Mouse (Mus musculus): Measurements from ENCODE around the gene Tmc3. TPM values are rescaled to one million over a fixed set of nuclear protein-coding genes. Genes with fewer than 3 reads are reported as not detected.

Gene Tmc3
- polyA plus RNA-seq, 1 experiment = 0.10 TPM

GRCm38 (mm10) chr7:83580946-83581345 is 3.8 kb upstream of the Tmc3 start:
- H3ac ChIP-seq (ENCODE audit: control insufficient read depth, insufficient read length) = no peak overlapping the region
- H3K4me2 ChIP-seq (ENCODE audit: low read depth) = peak overlapping the region; percentile 27
- no peak overlapping the region for H3K4me3 ChIP-seq
- H3K27me3 ChIP-seq (ENCODE audit: control insufficient read depth, insufficient read depth, insufficient read length) = no peaks in the 10 kb centered on the region
- H3K79me2 ChIP-seq (ENCODE audit: control insufficient read depth, insufficient read depth) = no peaks in the 10 kb centered on the region
- no peaks in the 10 kb centered on the region for H3K36me3 ChIP-seq (ENCODE audit: control insufficient read depth, insufficient read depth)
- TF ChIP-seq USF1 (IDR thresholded peaks at IDR 0.05; ENCODE audit: low read depth) = no peak
- no peak for TF ChIP-seq TCF3 (IDR thresholded peaks at IDR 0.05; ENCODE audit: insufficient read length, low read depth)
- TF ChIP-seq CEBPB (IDR thresholded peaks at IDR 0.05; ENCODE audit: insufficient read depth, poor library complexity, severe bottlenecking) = peak; percentile 83
- no peak for TF ChIP-seq E2F4 (IDR thresholded peaks at IDR 0.05; ENCODE audit: insufficient read depth)
- TF ChIP-seq POLR2AphosphoS2 (IDR thresholded peaks at IDR 0.05; ENCODE audit: insufficient read length, low read depth) = no peak
- TF ChIP-seq SRF (IDR thresholded peaks at IDR 0.05; ENCODE audit: control insufficient read depth, insufficient read length, low read depth) = no peak
- no peak for TF ChIP-seq POLR2A (IDR thresholded peaks at IDR 0.05; ENCODE audit: insufficient read length, low read depth)
- peak in 2 of 3 experiments; percentile 16 to 65 for TF ChIP-seq MYOG (IDR thresholded peaks at IDR 0.05; ENCODE audit: control insufficient read depth in 1 of 3, insufficient read depth in 1 of 3, insufficient read length in 2 of 3, low read depth in 2 of 3)
- TF ChIP-seq TCF12 (IDR thresholded peaks at IDR 0.05; ENCODE audit: insufficient read depth, poor library complexity, severe bottlenecking) = no peak
- peak in 2 of 3 experiments; percentile 79 to 81 for TF ChIP-seq MYOD1 (IDR thresholded peaks at IDR 0.05; ENCODE audit: control insufficient read depth in 1 of 3, insufficient read length in 2 of 3, low read depth in 2 of 3)
- no peak for TF ChIP-seq REST (IDR thresholded peaks at IDR 0.05; ENCODE audit: insufficient read depth, insufficient read length)
- TF ChIP-seq MAX (IDR thresholded peaks at IDR 0.05; ENCODE audit: low read depth) = no peak

GRCm38 (mm10) chr7:83594056-83594455 is 9.3 kb downstream of the Tmc3 start:
- peaks cover 5% of the 10 kb centered on the region for H3K27me3 ChIP-seq (ENCODE audit: control insufficient read depth, insufficient read depth, insufficient read length)
- H3K79me2 ChIP-seq (ENCODE audit: control insufficient read depth, insufficient read depth) = no peaks in the 10 kb centered on the region
- TF ChIP-seq CEBPB (IDR thresholded peaks at IDR 0.05; ENCODE audit: insufficient read depth, poor library complexity, severe bottlenecking) (no peak), MYOG (IDR thresholded peaks at IDR 0.05; ENCODE audit: control insufficient read depth in 1 of 3, insufficient read depth in 1 of 3, insufficient read length in 2 of 3, low read depth in 2 of 3) (no peak), POLR2AphosphoS2 (IDR thresholded peaks at IDR 0.05; ENCODE audit: insufficient read length, low read depth) (no peak), SRF (IDR thresholded peaks at IDR 0.05; ENCODE audit: control insufficient read depth, insufficient read length, low read depth) (no peak), POLR2A (IDR thresholded peaks at IDR 0.05; ENCODE audit: insufficient read length, low read depth) (no peak), TCF12 (IDR thresholded peaks at IDR 0.05; ENCODE audit: insufficient read depth, poor library complexity, severe bottlenecking) (no peak), E2F4 (IDR thresholded peaks at IDR 0.05; ENCODE audit: insufficient read depth) (no peak), MYOD1 (IDR thresholded peaks at IDR 0.05; ENCODE audit: control insufficient read depth in 1 of 3, insufficient read length in 2 of 3, low read depth in 2 of 3) (no peak), MAX (IDR thresholded peaks at IDR 0.05; ENCODE audit: low read depth) (no peak), TCF3 (IDR thresholded peaks at IDR 0.05; ENCODE audit: insufficient read length, low read depth) (no peak), USF1 (IDR thresholded peaks at IDR 0.05; ENCODE audit: low read depth) (no peak)
- no peak overlapping the region for H3ac ChIP-seq (ENCODE audit: control insufficient read depth, insufficient read length)
- H3K36me3 ChIP-seq (ENCODE audit: control insufficient read depth, insufficient read depth) = no peaks in the 10 kb centered on the region
- no peak overlapping the region for H3K4me3 ChIP-seq
- H3K4me2 ChIP-seq (ENCODE audit: low read depth) = no peak overlapping the region

GRCm38 (mm10) chr7:83597063-83597462 is 12.3 kb downstream of the Tmc3 start:
- no peaks in the 10 kb centered on the region for H3K79me2 ChIP-seq (ENCODE audit: control insufficient read depth, insufficient read depth)
- H3K27me3 ChIP-seq (ENCODE audit: control insufficient read depth, insufficient read depth, insufficient read length) = peaks cover 5% of the 10 kb centered on the region
- H3ac ChIP-seq (ENCODE audit: control insufficient read depth, insufficient read length) = no peak overlapping the region
- no peak overlapping the region for H3K4me3 ChIP-seq
- H3K4me2 ChIP-seq (ENCODE audit: low read depth) = no peak overlapping the region
- no peaks in the 10 kb centered on the region for H3K36me3 ChIP-seq (ENCODE audit: control insufficient read depth, insufficient read depth)
- TF ChIP-seq MYOD1 (IDR thresholded peaks at IDR 0.05; ENCODE audit: control insufficient read depth in 1 of 3, insufficient read length in 2 of 3, low read depth in 2 of 3) (no peak), MAX (IDR thresholded peaks at IDR 0.05; ENCODE audit: low read depth) (no peak), CEBPB (IDR thresholded peaks at IDR 0.05; ENCODE audit: insufficient read depth, poor library complexity, severe bottlenecking) (no peak), POLR2AphosphoS2 (IDR thresholded peaks at IDR 0.05; ENCODE audit: insufficient read length, low read depth) (no peak), TCF3 (IDR thresholded peaks at IDR 0.05; ENCODE audit: insufficient read length, low read depth) (no peak), SRF (IDR thresholded peaks at IDR 0.05; ENCODE audit: control insufficient read depth, insufficient read length, low read depth) (no peak), TCF12 (IDR thresholded peaks at IDR 0.05; ENCODE audit: insufficient read depth, poor library complexity, severe bottlenecking) (no peak), USF1 (IDR thresholded peaks at IDR 0.05; ENCODE audit: low read depth) (no peak), MYOG (IDR thresholded peaks at IDR 0.05; ENCODE audit: control insufficient read depth in 1 of 3, insufficient read depth in 1 of 3, insufficient read length in 2 of 3, low read depth in 2 of 3) (no peak), POLR2A (IDR thresholded peaks at IDR 0.05; ENCODE audit: insufficient read length, low read depth) (no peak), E2F4 (IDR thresholded peaks at IDR 0.05; ENCODE audit: insufficient read depth) (no peak), REST (IDR thresholded peaks at IDR 0.05; ENCODE audit: insufficient read depth, insufficient read length) (no peak)

GRCm38 (mm10) chr7:83598997-83599912 is 14.5 kb downstream of the Tmc3 start:
- Histone ChIP-seq H3K4me3 (no peak overlapping the region), H3K4me2 (ENCODE audit: low read depth) (no peak overlapping the region), H3K27me3 (ENCODE audit: control insufficient read depth, insufficient read depth, insufficient read length) (no peaks in the 10 kb centered on the region), H3K79me2 (ENCODE audit: control insufficient read depth, insufficient read depth) (no peaks in the 10 kb centered on the region), H3ac (ENCODE audit: control insufficient read depth, insufficient read length) (no peak overlapping the region), H3K36me3 (ENCODE audit: control insufficient read depth, insufficient read depth) (no peaks in the 10 kb centered on the region)
- no peak for TF ChIP-seq POLR2A (IDR thresholded peaks at IDR 0.05; ENCODE audit: insufficient read length, low read depth)
